Mouse (Mus musculus) gastrocnemius, adult 8-10 months (tissue): Measurements from ENCODE around the gene Vmn1r64. TPM values are rescaled to one million over a fixed set of nuclear protein-coding genes. Genes with fewer than 3 reads are reported as not detected.
"Not testable (repeated sequence)": the region's sequence is repeated elsewhere in the genome, so short reads cannot be mapped to it uniquely, and the experiment has no call there.

ENCODE experiments used
- DNase-seq, 2 experiments: peaks; one replicate each; pipeline ENCODE4 v3.0.0; 2022; ENCODE audit warnings: low spot score in 2 of 2
- total RNA-seq, 4 experiments: library from RNA; stranded (reverse); gene quantifications; 2 replicates each; pipeline ENCODE4 v1.2.4; 2022

The Vmn1r64 gene
- total RNA-seq: not detected

- no peak for DNase-seq
These were observed at the start of gene Vmn1r64 for GRCm38 (mm10) chr7:5884442-5884841. Vmn1r64 (minus strand) TSS chr7:5884542.

DNA sequence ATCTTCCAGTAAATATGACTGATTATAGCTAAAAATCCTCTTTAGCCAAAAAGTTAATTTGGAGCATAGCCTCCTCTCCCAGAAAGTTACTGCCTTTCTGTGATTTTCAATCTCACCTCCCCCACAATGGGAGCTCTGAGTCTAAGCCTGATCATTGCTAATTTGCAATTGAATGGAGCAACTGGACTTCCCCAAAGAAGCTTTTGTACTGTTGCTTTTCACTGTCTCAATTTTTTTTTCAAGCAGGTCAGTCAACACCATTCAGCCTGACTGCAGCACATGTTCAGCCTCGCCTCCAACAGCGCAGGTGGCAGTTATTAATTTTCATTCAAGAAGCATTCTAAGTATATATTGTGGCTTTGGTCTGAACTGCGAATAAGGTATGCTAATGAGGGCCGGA is 14.9 kb upstream of the Vmn1r64 start:
- DNase-seq: no peak

- DNase-seq: not testable (repeated sequence)
These were observed 12.9 kb upstream of the Vmn1r64 start for GRCm38 (mm10) chr7:5897245-5897644.

Other genes with a start within 250 kb of the Vmn1r64 start
- not detected for gene Vmn1r62, start 210.9 kb downstream of the Vmn1r64 start, total RNA-seq
- not detected for gene Vmn1r63, start 79.1 kb downstream of the Vmn1r64 start, total RNA-seq
- not detected for gene Vmn1r65, start 126.5 kb upstream of the Vmn1r64 start, total RNA-seq
- not detected for gene Nlrp4c, start 160.6 kb upstream of the Vmn1r64 start, total RNA-seq